Mouse (Mus musculus) MEL (cell line): ENCODE data around the gene Cep350.
A peak's percentile ranks its signal among the peaks of the same experiment; 100 is the strongest.

Experiments
- CTCF ChIP-seq, 3 experiments: IDR thresholded peaks in 2 of 3; conservative IDR thresholded peaks in 1 of 3; 2 replicates each; pipeline ENCODE4 v1.5.1; 2011 to 2012; ENCODE audit warnings: low read length in 3 of 3, low read depth in 2 of 3, mild to moderate bottlenecking in 2 of 3, improper control_type of control experiment in 1 of 3, inconsistent platforms in 1 of 3, mixed read lengths in 1 of 3, moderate library complexity in 1 of 3; ENCODE audit not compliant: control insufficient read depth in 1 of 3, insufficient read depth in 1 of 3, poor library complexity in 1 of 3, severe bottlenecking in 1 of 3
- ELF1 ChIP-seq: IDR thresholded peaks from 2 replicates; pipeline ENCODE4 v1.6.1; 2014; ENCODE audit warnings: low read depth, mild to moderate bottlenecking, inconsistent platforms, low read length, improper control_type of control experiment, moderate library complexity
- HCFC1 ChIP-seq: IDR thresholded peaks from 2 replicates; pipeline ENCODE4 v1.6.1; 2012; ENCODE audit warnings: low read depth, mild to moderate bottlenecking, inconsistent platforms, low read length, improper control_type of control experiment, moderate library complexity
- MAFK ChIP-seq: IDR thresholded peaks from 2 replicates; pipeline ENCODE4 v1.6.1; 2011; ENCODE audit warnings: low read depth, mild to moderate bottlenecking, low read length, improper control_type of control experiment, borderline replicate concordance
- MAX ChIP-seq: IDR thresholded peaks from 2 replicates; pipeline ENCODE4 v1.6.1; 2011; ENCODE audit warnings: low read length, improper control_type of control experiment
- MEF2A ChIP-seq: IDR thresholded peaks from 2 replicates; pipeline ENCODE4 v1.6.1; 2014; ENCODE audit warnings: low read depth, mild to moderate bottlenecking, inconsistent platforms, low read length, improper control_type of control experiment; ENCODE audit not compliant: poor library complexity, insufficient replicate concordance, severe bottlenecking; ENCODE audit errors: extremely low read depth
- NELFE ChIP-seq: IDR thresholded peaks from 2 replicates; pipeline ENCODE4 v1.6.1; 2011; ENCODE audit warnings: low read depth, low read length, improper control_type of control experiment
- POLR2A ChIP-seq, 2 experiments: IDR thresholded peaks; 2 replicates each; pipeline ENCODE4 v1.6.1; 2011 to 2012; ENCODE audit warnings: low read length in 2 of 2, mild to moderate bottlenecking in 2 of 2, control low read depth in 1 of 2, improper control_type of control experiment in 1 of 2, low read depth in 1 of 2, moderate library complexity in 1 of 2; ENCODE audit not compliant: control insufficient read depth in 1 of 2, insufficient read depth in 1 of 2, poor library complexity in 1 of 2
- ZKSCAN1 ChIP-seq: IDR thresholded peaks from 2 replicates; pipeline ENCODE4 v1.6.1; 2012; ENCODE audit warnings: low read depth, mild to moderate bottlenecking, inconsistent platforms, low read length, improper control_type of control experiment, moderate library complexity

GRCm38 (mm10) chr1:155796757-155797405 lies 176.2 kb downstream of the Cep350 start:
- TF ChIP-seq NELFE (no peak), ZKSCAN1 (no peak), CTCF (IDR thresholded peaks at IDR 0.05 in 2 of 3, conservative IDR thresholded peaks at IDR 0.05 in 1 of 3; ENCODE audit: control insufficient read depth in 1 of 3, insufficient read depth in 1 of 3, low read depth in 2 of 3, low read length in 3 of 3, poor library complexity in 1 of 3, severe bottlenecking in 1 of 3) (no peak), ELF1 (no peak), MEF2A (no peak), MAX (no peak), MAFK (no peak), HCFC1 (no peak; the same call in 1 of the 2 replicates), POLR2A (IDR thresholded peaks at IDR 0.05; ENCODE audit: control insufficient read depth in 1 of 2, insufficient read depth in 1 of 2, low read depth in 1 of 2, low read length in 2 of 2, poor library complexity in 1 of 2) (peak in 1 of 2 experiments; percentile 60; a peak in 2 of 4 replicates)
